Mouse (Mus musculus): ENCODE measurements around the gene Cd8a.
"Not testable (repeated sequence)": the region's sequence is repeated elsewhere in the genome, so short reads cannot be mapped to it uniquely, and the experiment has no call there.

Gene Cd8a

DNA sequence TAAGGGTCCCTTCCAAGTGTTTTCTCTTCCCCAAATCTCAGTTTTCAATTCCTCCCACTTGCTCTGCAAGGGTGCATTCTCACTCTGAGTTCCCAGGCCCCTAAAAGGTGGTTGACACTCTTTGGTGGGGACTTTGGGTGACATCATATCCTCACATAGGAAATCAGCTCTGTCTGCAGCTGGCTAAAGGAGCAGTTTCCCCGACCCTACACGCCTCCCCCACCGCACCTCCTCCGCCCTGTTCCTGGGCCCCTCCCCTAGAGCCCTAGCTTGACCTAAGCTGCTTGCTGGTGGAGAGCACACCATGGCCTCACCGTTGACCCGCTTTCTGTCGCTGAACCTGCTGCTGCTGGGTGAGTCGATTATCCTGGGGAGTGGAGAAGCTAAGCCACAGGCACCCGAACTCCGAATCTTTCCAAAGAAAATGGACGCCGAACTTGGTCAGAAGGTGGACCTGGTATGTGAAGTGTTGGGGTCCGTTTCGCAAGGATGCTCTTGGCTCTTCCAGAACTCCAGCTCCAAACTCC, at the start of gene Cd8a:
Gene Cd8a (plus strand): TSS at position 179 of the 527 bp plus-strand sequence.
- DNase-seq (ENCODE audit: low read depth), result no peak

DNA sequence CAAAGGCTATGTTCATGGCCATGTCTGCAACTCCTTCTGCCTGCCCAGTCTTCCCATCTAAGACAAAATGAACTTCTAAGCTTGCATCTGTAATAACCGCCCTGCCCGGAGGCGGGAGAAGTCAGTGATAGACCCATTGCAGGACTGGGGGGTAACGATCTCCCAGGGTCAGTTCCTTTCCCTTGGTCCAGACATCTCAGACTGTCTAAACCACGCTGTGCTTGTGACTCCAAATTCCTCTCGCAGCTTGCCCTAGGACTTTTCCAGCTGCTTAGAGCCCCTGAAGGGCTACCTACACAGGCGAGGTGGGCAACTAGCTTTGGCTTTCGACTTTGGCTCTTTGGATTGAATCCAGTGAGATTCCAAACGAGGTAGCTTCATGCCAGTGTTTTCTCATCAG, 48.4 kb upstream of the Cd8a start:
- DNase-seq (ENCODE audit: low read depth), result no peak

DNA sequence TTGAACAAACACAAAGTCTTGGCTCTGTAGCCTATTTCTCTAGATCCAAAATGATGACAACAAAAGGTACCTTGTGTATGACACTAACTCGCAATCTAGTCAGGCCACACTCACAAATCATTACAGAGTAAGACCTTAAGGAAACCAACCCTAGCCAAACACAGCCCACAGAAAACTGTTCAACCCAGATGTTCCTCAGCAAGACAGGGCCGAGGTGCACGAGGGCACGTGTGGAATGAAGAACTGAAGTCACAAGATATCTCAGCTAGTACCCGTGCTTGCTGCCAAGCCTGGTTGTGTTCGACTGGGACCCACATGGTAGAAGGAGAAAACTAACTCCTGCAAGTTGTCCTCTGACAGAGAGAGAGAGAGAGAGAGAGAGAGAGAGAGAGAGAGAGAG, 43.3 kb upstream of the Cd8a start:
- no peak for DNase-seq (ENCODE audit: low read depth)

DNA sequence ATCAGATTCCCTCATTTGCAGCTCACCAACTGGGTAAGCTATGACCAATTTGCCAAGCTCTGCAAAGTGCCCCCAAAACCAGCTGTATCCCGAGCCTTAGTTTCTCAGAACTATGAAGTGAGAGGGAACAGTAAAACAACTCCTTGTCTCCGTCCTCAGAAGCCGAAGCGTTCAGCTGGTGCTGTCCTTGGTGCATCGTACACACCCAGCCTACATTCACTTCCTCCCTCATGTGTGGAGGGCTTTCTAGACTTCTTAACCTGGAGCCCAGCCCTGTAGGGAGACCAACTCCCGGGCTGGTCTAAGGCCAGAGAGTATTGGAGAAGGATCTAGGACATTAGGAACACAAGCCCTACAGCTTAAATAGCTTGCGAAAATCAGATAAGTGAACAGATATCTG, 42.7 kb upstream of the Cd8a start:
- no peak for DNase-seq (ENCODE audit: low read depth)

DNA sequence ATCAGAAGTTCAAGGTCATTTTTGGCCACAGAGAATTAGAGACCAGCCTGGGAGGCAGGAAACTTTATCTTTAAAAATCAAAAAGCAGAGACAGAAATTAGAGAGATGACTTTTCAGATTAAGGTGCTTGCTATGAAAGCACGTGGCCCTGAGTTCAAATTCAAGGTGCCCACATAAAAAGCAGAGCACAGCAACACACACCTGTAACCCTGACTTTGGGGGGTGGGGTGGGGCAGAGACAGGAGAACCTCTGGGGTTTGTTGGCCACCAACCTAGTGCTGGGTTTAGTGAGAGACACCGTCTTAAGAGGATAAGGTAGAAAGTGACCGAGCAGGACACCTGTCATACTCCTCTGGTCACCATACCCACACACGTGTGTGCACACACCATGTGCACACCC, 41.7 kb upstream of the Cd8a start:
- DNase-seq (ENCODE audit: low read depth), result not testable (repeated sequence)

DNA sequence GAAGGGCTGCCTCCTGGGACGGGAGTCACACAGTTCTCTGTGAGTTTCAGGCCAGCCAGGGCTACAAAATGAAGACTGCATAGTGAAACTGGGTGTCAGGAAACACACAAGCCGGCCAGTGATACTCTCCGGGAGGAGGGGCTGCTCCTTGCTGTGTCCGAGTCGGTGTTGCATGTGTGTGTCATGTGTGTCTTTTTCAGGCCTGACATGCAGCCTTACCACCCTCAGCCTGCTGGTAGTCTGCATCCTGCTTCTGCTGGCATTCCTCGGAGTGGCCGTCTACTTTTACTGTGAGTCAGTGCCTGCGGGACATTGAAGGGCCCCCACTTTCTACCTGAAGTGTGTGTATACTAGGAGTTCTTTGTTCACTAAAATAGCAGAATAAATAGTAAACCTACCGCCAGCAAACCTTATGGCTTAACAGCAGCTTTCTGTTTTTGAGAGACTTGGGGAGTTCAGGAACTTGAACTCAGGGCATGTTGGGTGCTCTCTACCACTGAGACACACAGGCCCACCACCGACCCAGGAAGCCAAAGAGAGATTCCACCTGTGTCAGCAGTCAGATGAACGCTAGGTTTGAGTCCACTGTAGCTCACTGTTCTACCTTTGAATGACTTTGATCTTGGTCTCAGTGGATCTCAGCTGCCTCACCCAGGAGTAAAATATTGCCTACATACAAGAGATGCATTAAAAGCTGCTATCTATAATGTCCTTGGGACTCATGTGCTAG, 40.8 kb upstream of the Cd8a start:
- no peak for DNase-seq (ENCODE audit: low read depth)

DNA sequence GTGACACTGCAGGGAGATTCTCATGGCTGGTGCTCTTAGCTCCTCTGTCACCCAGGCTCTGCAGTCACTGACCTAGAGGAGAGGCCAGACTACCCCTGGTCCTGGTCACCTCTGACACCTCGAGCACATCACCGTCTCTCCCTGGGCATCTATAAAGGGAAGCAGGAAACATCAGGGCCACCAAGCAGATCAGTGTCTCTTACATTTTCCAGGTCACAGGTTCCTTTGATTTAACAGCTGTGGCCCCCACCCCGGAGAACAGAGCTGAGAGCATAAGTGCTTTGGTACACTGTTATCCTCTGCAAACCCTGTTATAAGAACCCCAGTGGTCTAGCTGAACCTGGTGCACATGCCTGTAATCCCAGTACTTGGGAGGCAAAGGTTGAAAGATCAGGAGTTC, 40.2 kb upstream of the Cd8a start:
- no peak for DNase-seq (ENCODE audit: low read depth)

DNA sequence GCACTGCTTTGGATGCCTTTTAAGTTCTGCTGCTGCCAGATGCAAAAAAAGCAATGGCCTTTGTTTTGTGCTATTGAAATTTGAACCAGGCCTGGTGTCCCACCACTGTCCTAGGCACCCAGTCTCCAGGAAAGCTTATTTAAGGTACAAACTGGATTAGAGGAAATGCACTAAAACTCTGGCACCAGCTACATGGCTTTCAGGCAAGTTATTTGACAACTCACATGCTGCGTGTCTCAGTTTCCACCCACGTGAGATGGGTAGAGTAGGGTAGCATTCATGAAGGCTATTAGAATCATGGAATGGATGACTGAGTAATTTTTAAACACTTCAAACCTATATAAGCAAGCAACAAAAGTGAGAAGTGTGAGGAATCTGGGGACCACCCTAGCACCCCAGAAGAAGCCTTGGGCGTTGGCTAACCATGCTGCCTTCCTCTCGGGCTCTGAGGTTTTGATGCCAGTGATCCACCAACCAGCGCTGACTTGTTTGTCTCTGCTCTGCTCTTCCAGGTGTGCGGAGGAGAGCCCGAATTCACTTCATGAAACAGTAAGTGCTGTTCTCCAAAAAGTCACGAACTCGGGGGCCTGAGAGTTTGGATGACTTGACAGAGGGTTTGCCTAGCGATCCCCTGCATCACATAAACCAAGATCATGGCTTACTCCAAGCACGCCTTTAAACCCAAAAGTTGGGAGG, 39.5 kb upstream of the Cd8a start:
- no peak for DNase-seq (ENCODE audit: low read depth)

DNA sequence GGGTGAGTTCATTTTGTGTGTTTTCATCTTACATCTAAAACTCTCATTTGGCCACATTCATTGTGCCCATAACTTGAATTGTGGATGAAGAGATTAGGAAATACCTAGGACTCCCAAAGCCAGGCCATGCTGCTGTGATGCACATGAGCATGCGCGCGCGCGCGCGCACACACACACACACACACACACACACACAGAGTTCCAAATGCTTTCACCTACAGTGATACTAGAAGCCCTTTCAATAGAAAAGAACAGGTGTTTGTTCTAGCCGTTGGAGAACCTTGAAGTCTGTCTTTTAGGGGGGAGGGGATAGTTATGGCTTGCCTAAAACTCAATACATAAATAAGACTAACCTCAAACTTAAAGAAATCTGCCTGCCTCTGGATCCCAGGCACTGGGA, 35.6 kb upstream of the Cd8a start:
- no peak for DNase-seq (ENCODE audit: low read depth)

DNA sequence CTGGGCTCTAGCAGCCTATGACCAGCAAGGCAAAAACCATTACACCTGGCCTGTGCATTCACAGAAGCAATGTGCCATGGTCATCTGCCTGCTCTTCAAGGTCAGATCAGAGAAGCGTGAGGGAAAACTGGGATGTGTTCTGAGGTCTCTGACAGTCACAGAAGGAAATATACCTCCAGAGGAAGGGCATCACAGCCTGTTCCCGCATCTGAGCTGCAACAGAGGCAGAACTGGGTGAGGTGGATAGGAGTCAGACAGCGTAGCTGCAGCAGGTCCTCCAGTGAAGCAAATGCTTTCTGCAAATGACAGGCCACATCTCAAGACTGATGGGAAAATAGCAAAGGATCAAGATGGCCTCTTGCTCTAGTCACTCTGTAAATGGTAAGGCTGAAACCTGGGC, 34.3 kb upstream of the Cd8a start:
- DNase-seq (ENCODE audit: low read depth), result no peak

DNA sequence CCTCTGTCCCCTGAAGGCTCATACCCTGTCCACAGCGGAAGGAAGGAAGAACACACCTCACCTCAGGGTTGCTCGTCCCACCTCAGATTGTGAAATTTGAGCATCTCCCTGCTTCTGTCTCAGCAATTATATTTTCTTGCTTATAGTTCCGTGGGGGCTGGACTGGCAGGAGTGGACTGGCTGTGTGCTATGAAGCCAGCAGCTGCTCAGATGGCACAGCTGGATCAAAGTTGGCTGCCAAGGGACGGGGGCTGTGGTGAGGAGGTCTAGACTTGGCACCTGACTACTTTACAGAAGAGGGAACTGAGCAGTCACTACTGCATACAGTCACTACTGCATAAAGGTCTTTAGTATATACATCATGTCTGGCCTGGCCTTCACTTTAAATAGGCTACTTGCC, 33.9 kb upstream of the Cd8a start:
- no peak for DNase-seq (ENCODE audit: low read depth)

DNA sequence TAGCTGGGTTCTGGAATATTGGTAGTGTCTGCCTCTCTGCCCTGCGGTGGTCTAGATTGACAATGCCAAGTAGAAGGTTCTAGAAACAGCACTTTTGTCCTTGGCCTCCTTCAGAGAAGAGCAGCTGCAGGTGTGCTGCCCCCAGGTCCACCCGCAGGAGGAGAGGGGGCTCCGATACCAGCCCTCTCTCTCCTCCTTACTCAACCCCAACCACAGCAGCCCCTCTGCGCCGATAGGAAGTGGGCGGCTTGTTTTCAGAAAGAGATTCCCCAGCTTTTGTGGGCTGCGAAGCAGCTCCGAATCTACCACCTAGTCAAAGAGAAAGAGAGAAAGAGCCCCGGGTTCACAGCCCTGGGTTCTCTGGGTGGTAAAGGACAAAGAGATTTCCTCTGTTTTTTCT, 32.0 kb upstream of the Cd8a start:
- no peak for DNase-seq (ENCODE audit: low read depth)

DNA sequence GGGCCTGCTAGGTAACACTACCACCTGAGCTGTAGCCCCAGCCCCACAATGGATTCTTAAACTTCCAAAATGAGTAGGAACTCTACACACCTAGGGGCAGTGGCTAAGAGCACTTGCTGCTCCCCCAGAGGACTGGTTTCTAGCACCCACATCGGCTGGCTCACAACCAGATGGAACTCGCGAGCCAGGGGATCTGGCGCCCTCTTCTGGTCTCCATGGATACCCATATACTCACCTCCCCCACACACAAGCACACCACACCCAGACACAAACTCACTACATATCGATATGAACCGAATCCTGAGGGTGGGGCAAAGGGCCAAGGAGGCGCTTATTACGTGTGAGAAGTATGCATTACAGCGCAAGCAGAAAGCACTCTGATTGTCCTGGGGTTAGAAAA, 25.2 kb upstream of the Cd8a start:
- no peak for DNase-seq (ENCODE audit: low read depth)

DNA sequence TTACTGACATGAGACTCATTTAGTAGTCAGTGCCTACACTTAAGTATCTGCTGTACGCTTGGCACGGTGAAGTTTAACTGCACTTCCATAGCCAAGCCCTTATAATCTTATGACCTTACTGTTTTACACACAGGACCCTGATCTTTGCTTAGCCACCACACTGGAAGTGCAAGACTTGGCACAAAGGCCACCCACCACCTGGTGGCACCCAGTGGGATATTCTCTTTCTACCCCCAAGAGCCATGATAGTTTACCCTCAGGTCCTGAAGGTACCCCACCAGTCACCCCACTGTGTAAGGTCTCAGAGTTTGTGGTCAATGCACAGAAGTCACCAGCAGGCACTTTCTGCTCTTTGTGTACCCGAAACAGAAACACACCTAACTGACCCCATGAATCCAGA, 22.0 kb upstream of the Cd8a start:
- DNase-seq (ENCODE audit: low read depth), result no peak

DNA sequence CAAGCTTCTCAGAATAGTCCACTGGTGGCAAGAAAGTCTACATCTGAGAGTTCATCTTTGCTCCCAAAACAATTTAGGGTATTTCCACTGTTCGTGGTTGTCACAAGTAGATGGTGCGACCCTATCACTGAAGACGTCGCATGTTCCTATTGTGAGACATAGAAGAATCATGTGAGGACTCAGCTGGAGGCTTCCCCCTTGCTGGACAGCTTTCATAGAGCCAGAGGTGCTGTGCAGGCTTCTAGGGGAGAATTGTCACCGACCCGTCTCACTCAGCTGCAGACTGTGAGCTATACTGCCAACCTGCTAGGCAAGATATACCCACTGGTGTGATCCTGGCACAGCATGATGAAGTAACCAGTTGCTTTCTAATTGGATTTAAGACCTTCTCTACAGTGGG, 21.0 kb upstream of the Cd8a start:
- DNase-seq (ENCODE audit: low read depth), result no peak

DNA sequence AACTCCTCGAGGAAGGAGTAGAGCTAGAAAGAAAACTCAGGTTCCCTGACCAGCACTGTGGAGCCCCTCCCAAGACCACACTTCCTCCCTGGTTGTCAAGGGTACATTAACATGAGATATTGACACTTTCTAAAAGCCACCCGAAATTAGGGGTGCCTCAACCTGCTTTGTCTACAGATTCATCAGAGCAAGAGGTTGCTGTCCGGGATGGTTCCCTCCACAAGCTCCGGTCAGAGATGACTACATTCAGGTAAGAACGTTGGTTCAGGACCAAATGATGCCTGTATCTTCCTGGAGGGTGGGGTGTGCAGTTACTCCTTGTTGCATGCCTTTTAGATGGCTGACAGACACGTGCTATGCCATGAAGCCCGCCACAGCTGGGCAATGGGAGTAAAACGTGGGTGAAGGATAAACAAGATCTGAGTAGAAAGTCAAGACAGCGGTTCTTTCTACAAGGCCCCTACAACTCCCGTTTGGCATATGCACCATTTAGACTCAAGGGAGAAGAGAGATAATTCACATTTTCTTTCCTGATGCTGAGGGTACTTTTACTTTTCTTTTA, 20.3 kb upstream of the Cd8a start:
- no peak for DNase-seq (ENCODE audit: low read depth)

DNA sequence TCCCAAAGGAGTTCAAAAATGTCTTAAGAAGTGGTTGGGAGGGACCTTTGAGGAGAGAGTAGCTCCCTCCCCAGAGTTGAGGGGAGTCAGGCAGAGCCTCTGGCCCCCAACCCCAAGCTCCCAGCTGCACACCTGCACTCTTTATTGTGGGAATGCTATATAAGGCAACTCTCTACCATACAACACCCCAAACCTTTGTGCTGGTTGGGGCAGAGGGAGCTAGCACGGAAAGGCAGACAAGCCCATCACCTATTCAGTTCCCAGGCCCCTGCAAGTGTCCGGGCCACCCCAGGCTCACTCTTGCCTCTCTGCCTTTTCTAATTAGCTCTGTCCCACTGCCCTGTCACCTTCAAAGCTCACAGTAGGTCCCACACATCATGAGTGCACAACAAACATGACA, 19.5 kb upstream of the Cd8a start:
- no peak for DNase-seq (ENCODE audit: low read depth)

DNA sequence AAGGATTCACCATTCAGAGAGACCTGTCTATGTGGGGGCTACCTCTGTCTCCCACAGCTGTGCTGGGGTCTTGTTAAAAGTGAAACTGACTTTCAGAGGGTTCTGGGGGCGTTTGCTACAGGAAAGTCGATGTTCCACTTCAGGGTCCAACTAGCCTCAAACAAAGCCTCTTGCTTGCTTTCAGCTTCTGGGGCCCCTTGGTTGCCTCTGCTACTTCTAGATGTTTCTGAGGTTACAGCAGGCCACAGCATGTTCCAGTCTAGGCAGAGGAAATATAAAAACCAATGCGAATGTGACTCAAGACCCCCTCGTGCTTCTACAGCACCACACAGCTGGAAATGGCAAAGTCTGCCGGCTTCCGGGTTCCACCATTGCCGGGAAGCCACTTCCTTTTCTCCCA, 15.7 kb upstream of the Cd8a start:
- DNase-seq (ENCODE audit: low read depth), result no peak

DNA sequence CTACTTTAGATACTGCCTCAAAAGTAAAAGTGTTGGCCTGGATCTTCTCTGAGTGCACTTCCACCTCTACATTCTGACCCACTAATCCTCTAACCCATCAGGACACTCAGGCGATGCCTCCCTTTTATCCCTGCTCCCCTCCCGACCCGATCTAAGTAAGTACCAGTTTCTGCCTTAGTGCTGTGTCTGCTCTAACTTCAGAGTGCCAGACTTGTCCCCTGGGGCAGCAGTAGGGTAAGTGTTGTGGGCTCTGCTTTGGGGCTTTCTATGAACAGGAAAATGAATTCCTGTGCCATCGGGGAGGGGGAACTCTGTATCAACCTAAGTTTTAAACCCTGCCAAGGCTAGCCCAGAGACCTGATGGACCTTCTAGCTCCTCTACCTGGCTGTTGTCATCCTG, 13.0 kb upstream of the Cd8a start:
- DNase-seq (ENCODE audit: low read depth), result no peak

DNA sequence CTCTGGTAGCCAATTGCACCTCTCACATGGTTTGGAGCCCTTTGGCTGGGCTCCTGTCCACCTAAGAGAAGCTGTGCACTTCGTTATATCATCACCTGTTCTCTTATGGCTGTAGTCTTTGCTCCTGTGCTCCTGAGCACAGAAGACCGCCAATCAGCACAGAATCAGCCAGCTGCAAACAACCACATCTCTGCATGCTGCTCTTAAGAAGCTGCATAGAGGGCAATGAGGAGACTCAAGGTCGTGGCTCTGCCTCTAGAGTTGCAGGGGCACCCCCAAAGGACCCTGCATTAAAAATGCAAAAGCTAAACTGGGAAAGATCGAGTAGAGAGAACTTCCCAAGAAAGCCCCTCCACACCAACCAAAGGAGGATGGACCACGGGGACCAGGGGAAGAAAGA, 12.5 kb upstream of the Cd8a start:
- DNase-seq (ENCODE audit: low read depth), result no peak

DNA sequence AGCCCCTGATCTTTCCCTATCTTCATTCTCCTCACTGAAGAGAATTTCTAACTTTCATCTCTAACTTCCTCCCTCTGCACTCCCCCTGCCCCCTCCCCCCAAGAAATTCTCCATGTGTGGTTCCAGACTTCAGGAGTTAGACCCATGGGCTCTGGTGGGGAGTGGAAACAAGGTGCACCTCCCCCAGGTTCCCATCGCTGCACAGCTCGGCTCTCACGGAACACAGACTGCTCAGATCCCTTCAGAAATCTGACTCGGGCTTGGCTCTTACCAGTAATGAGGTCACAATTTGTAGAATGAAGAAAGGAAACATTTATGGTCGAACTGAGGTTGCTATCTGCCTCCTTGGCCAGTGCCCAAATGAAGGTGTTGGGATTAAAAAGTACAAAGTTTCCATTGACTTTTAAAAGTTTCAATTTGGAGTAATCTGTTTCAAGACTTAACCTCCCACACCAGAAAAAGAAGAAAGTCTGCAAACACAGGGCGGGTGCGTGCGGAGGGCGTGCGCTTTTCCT, 12.0 kb upstream of the Cd8a start:
- DNase-seq (ENCODE audit: low read depth), result no peak

DNA sequence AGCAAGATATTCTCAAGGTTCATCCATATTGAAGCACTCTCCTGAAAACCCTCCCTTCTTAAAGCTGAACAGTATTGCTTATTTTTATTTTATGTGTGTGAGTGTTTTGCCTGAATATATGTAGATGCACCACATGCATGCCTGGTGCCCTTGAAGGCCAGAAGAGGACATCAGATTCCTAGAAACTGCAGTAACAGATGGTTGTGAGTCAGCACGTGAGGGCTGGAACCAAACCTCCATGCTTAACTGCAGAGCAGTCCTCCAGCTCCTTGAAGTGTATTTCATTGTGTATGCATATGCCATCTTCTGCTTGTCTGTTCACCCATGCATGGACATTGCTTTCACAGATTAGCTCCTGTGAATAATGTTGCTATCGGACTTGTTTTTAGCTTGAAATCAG, 9.2 kb upstream of the Cd8a start:
- DNase-seq (ENCODE audit: low read depth), result no peak

DNA sequence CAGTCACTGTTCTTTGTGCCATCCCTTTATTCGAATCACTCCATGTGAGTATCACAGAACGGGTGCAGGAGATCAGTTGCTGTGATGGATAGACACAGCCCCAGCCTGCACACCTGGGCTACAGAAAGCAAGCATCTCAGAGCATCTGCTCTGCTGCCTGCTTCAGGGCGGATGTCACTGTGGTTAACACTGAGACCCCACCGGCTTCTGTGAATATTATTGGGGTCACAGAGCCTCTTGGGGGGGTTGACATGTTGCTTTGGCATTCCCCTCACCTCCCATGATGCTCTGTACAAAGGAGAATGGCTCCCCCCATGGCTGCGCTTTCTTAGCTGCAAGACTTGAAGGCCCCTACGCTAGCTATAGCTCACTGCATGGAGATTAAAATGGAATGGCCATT, 3.8 kb upstream of the Cd8a start:
- no peak for DNase-seq (ENCODE audit: low read depth)
